In genomic region chr7:4777851-4778637, GRCm38 (mm10) we compare ENCODE assay signal across 16 mouse cellular contexts. TPM values are rescaled to one million over a fixed set of nuclear protein-coding genes. Genes with fewer than 3 reads are reported as not detected.
DNase-seq lines count a peak whose midpoint lies in the region; ATAC-seq lines count a peak whose summit lies in the region.
"Had no signal": no experiment of that assay in that cellular context is flagged by ENCODE, and none has a peak within 500 bp of the region (broad histone marks: within the 10 kb centered on the region; RNA-seq: fewer than 3 reads in every experiment).

No protein-coding gene starts in this region.

- no peak overlapping the region for H3K4me2 ChIP-seq in forebrain, embryonic 14.5 days (ENCODE audit: low read length)
- H3K4me2 ChIP-seq in intestine, embryonic 15.5 days (replicated peaks), result peak overlapping the region; percentile 63; the same call in 1 of the 2 replicates
- H3K4me2 ChIP-seq in intestine, embryonic 16.5 days (ENCODE audit: low read depth, low read length), result no peak overlapping the region
- peak overlapping the region; percentile 57 for H3K4me2 ChIP-seq in neural tube, embryonic 12.5 days (replicated peaks)
- peak overlapping the region; percentile 68 for H3K4me2 ChIP-seq in stomach, embryonic 15.5 days

- WGBS in forebrain, embryonic 10.5 days, result 3% methylated on average over 20 of the region's 20 CpGs
- 3% methylated on average over 16 of the region's 20 CpGs for WGBS in forebrain, embryonic 14.5 days
- WGBS in intestine, embryonic 15.5 days, result 7% methylated on average over 19 of the region's 20 CpGs
- 4% methylated on average over 17 of the region's 20 CpGs for WGBS in intestine, embryonic 16.5 days
- WGBS in neural tube, embryonic 12.5 days, result 7% methylated on average over 20 of the region's 20 CpGs
- 10% methylated on average over 16 of the region's 20 CpGs for WGBS in stomach, embryonic 15.5 days

- H3K27ac ChIP-seq in forebrain, embryonic 10.5 days, result no peak overlapping the region; the same call in 1 of the 2 replicates
- no peak overlapping the region for H3K27ac ChIP-seq in forebrain, embryonic 14.5 days (ENCODE audit: low read depth, low read length)
- H3K27ac ChIP-seq in intestine, embryonic 15.5 days, result no peak overlapping the region
- H3K27ac ChIP-seq in intestine, embryonic 16.5 days (ENCODE audit: low read length), result no peak overlapping the region
- H3K27ac ChIP-seq in neural tube, embryonic 12.5 days, result no peak overlapping the region
- H3K27ac ChIP-seq in stomach, embryonic 15.5 days, result no peak overlapping the region
- H3K27ac ChIP-seq: left cerebral cortex, adult 2 months had no signal

- peaks cover 4% of the 10 kb centered on the region; the same call in 1 of the 2 replicates for H3K9me3 ChIP-seq in forebrain, embryonic 10.5 days
- H3K9me3 ChIP-seq in forebrain, embryonic 14.5 days (replicated peaks; ENCODE audit: control insufficient read depth, low read length), result no peaks in the 10 kb centered on the region
- H3K9me3 ChIP-seq in intestine, embryonic 15.5 days, result no peaks in the 10 kb centered on the region
- no peaks in the 10 kb centered on the region for H3K9me3 ChIP-seq in intestine, embryonic 16.5 days (ENCODE audit: control insufficient read depth, low read length)
- H3K9me3 ChIP-seq in neural tube, embryonic 12.5 days, result no peaks in the 10 kb centered on the region
- H3K9me3 ChIP-seq in stomach, embryonic 15.5 days, result no peaks in the 10 kb centered on the region

- H3K4me1 ChIP-seq in forebrain, embryonic 10.5 days, result peaks cover 36% of the 10 kb centered on the region
- H3K4me1 ChIP-seq in forebrain, embryonic 14.5 days (ENCODE audit: control insufficient read depth, insufficient read depth, low read length), result 0 out of 2 replicates have a peak, but pooled peaks cover 3% of the 10 kb centered on the region
- H3K4me1 ChIP-seq in intestine, embryonic 15.5 days (replicated peaks), result peaks cover 20% of the 10 kb centered on the region
- H3K4me1 ChIP-seq in intestine, embryonic 16.5 days (ENCODE audit: control insufficient read depth, insufficient read depth, low read length), result peaks cover 11% of the 10 kb centered on the region
- H3K4me1 ChIP-seq in neural tube, embryonic 12.5 days, result peaks cover 14% of the 10 kb centered on the region
- H3K4me1 ChIP-seq in stomach, embryonic 15.5 days, result peaks cover 24% of the 10 kb centered on the region

- H3K36me3 ChIP-seq in forebrain, embryonic 10.5 days (replicated peaks), result no peaks in the 10 kb centered on the region
- H3K36me3 ChIP-seq in forebrain, embryonic 14.5 days (ENCODE audit: control insufficient read depth, insufficient read depth, low read length), result no peaks in the 10 kb centered on the region
- no peaks in the 10 kb centered on the region for H3K36me3 ChIP-seq in intestine, embryonic 15.5 days
- no peaks in the 10 kb centered on the region for H3K36me3 ChIP-seq in intestine, embryonic 16.5 days (ENCODE audit: control insufficient read depth, insufficient read depth, low read length)
- no peaks in the 10 kb centered on the region for H3K36me3 ChIP-seq in neural tube, embryonic 12.5 days
- no peaks in the 10 kb centered on the region for H3K36me3 ChIP-seq in stomach, embryonic 15.5 days

- H3K4me3 ChIP-seq in forebrain, embryonic 10.5 days, result peak overlapping the region; percentile 41
- no peak overlapping the region for H3K4me3 ChIP-seq in forebrain, embryonic 14.5 days (ENCODE audit: low read depth, low read length)
- no peak overlapping the region for H3K4me3 ChIP-seq in intestine, embryonic 15.5 days (replicated peaks)
- H3K4me3 ChIP-seq in intestine, embryonic 16.5 days (ENCODE audit: low read length), result no peak overlapping the region
- peak overlapping the region; percentile 11; the same call in 1 of the 2 replicates for H3K4me3 ChIP-seq in neural tube, embryonic 12.5 days
- H3K4me3 ChIP-seq in stomach, embryonic 15.5 days (replicated peaks), result peak overlapping the region; percentile 39; the same call in 1 of the 2 replicates

- no peak overlapping the region for H3K9ac ChIP-seq in forebrain, embryonic 14.5 days (ENCODE audit: low read length)
- H3K9ac ChIP-seq in intestine, embryonic 15.5 days, result no peak overlapping the region
- no peak overlapping the region for H3K9ac ChIP-seq in intestine, embryonic 16.5 days (ENCODE audit: low read depth, low read length)
- H3K9ac ChIP-seq in neural tube, embryonic 12.5 days, result peak overlapping the region; percentile 27; the same call in 1 of the 2 replicates
- no peak overlapping the region for H3K9ac ChIP-seq in stomach, embryonic 15.5 days

- peaks cover 95% of the 10 kb centered on the region for H3K27me3 ChIP-seq in forebrain, embryonic 10.5 days (ENCODE audit: poor library complexity, severe bottlenecking)
- H3K27me3 ChIP-seq in forebrain, embryonic 14.5 days (replicated peaks; ENCODE audit: control insufficient read depth, insufficient read depth, low read length), result peaks cover 35% of the 10 kb centered on the region
- peaks cover 40% of the 10 kb centered on the region for H3K27me3 ChIP-seq in intestine, embryonic 15.5 days (replicated peaks)
- H3K27me3 ChIP-seq in intestine, embryonic 16.5 days (replicated peaks; ENCODE audit: control insufficient read depth, insufficient read depth, low read length), result peaks cover 42% of the 10 kb centered on the region
- peaks cover 61% of the 10 kb centered on the region for H3K27me3 ChIP-seq in neural tube, embryonic 12.5 days (replicated peaks)
- H3K27me3 ChIP-seq in stomach, embryonic 15.5 days (replicated peaks), result peaks cover 43% of the 10 kb centered on the region

- no peak for DNase-seq in forebrain, embryonic 10.5 days (ENCODE audit: extremely low spot score, low spot score)
- DNase-seq in forebrain, embryonic 14.5 days (ENCODE audit: low spot score), result no peak
- no peak for DNase-seq in neural tube, embryonic 10.5 days (ENCODE audit: extremely low spot score, low spot score)
- DNase-seq in layer of hippocampus, postnatal 10 days (ENCODE audit: low spot score in 2 of 2), result no peak
- DNase-seq: adrenal gland, adult 8-10 months; cerebellum, adult 9-10 months had no signal

- ATAC-seq in forebrain, embryonic 14.5 days, result no peak
- no peak for ATAC-seq in intestine, embryonic 15.5 days
- no peak for ATAC-seq in intestine, embryonic 16.5 days
- peak; percentile 1; the same call in 1 of the 2 replicates for ATAC-seq in neural tube, embryonic 12.5 days (ENCODE audit: low FRiP score, low read depth)
- ATAC-seq in stomach, embryonic 15.5 days (ENCODE audit: insufficient read depth, low FRiP score, low read depth), result no peak

RNA-seq across cellular contexts. Expression of gene Il11, which starts 4.6 kb away (rescaled TPM):
- not detected in 2 replicates for polyA plus RNA-seq in forebrain, embryonic 10.5 days (2016; fragmentation: Nextera tagmentation; extraction: Ambion mirVana)
- polyA plus RNA-seq in forebrain, embryonic 14.5 days (2014; fragmentation: Nextera tagmentation; extraction: Ambion mirVana), result 0.21 and 0.32 TPM in 2 replicates
- polyA plus RNA-seq in intestine, embryonic 15.5 days (2015; fragmentation: Nextera tagmentation; extraction: Ambion mirVana), result 0.14 and 0.24 TPM in 2 replicates
- polyA plus RNA-seq in intestine, embryonic 16.5 days (2015; fragmentation: Nextera tagmentation; extraction: Ambion mirVana), result 0.09 TPM in 1 of 2 replicates, not detected in the other
- 0.34 and 0.51 TPM in 2 replicates for polyA plus RNA-seq in neural tube, embryonic 12.5 days (2016; fragmentation: Nextera tagmentation; extraction: Ambion mirVana)
- 0.13 and 0.22 TPM in 2 replicates for polyA plus RNA-seq in stomach, embryonic 15.5 days (2015; fragmentation: Nextera tagmentation; extraction: Ambion mirVana)
- under 1 TPM; 0.38 to 0.41 TPM for total RNA-seq in layer of hippocampus, postnatal 10 days (2021)
- total RNA-seq: heart, adult 18-20 months had no signal

RNA-seq across cellular contexts. Expression of gene Tmem190, which starts 4.7 kb away (rescaled TPM):
- 0.34 TPM in 1 of 2 replicates, not detected in the other for polyA plus RNA-seq in forebrain, embryonic 10.5 days (2016; fragmentation: Nextera tagmentation; extraction: Ambion mirVana)
- polyA plus RNA-seq in forebrain, embryonic 14.5 days (2014; fragmentation: Nextera tagmentation; extraction: Ambion mirVana), result not detected in 2 replicates
- polyA plus RNA-seq in intestine, embryonic 15.5 days (2015; fragmentation: Nextera tagmentation; extraction: Ambion mirVana), result 1.1 and 1.8 TPM in 2 replicates
- 0.75 and 1.0 TPM in 2 replicates for polyA plus RNA-seq in intestine, embryonic 16.5 days (2015; fragmentation: Nextera tagmentation; extraction: Ambion mirVana)
- polyA plus RNA-seq in neural tube, embryonic 12.5 days (2016; fragmentation: Nextera tagmentation; extraction: Ambion mirVana), result not detected in 2 replicates
- polyA plus RNA-seq in stomach, embryonic 15.5 days (2015; fragmentation: Nextera tagmentation; extraction: Ambion mirVana), result 1.2 and 1.4 TPM in 2 replicates
- not detected for total RNA-seq in layer of hippocampus, postnatal 10 days (2021)
- total RNA-seq: adrenal gland, adult 8-10 months; heart, adult 18-20 months; left cerebral cortex, adult 2 months had no signal
- polyA plus RNA-seq: frontal cortex, adult 2 months; large intestine, adult 2 months; spleen, adult 2 months; thymus, postnatal 0 days had no signal

RNA-seq across cellular contexts. Expression of gene Fam71e2, which starts 6.9 kb away (rescaled TPM):
- not detected in 2 replicates for polyA plus RNA-seq in forebrain, embryonic 10.5 days (2016; fragmentation: Nextera tagmentation; extraction: Ambion mirVana)
- not detected in 2 replicates for polyA plus RNA-seq in forebrain, embryonic 14.5 days (2014; fragmentation: Nextera tagmentation; extraction: Ambion mirVana)
- not detected in 2 replicates for polyA plus RNA-seq in intestine, embryonic 15.5 days (2015; fragmentation: Nextera tagmentation; extraction: Ambion mirVana)
- polyA plus RNA-seq in intestine, embryonic 16.5 days (2015; fragmentation: Nextera tagmentation; extraction: Ambion mirVana), result not detected in 2 replicates
- not detected in 2 replicates for polyA plus RNA-seq in neural tube, embryonic 12.5 days (2016; fragmentation: Nextera tagmentation; extraction: Ambion mirVana)
- polyA plus RNA-seq in stomach, embryonic 15.5 days (2015; fragmentation: Nextera tagmentation; extraction: Ambion mirVana), result not detected in 2 replicates
- total RNA-seq in layer of hippocampus, postnatal 10 days (2021), result not detected
- total RNA-seq: adrenal gland, adult 8-10 months; heart, adult 18-20 months; left cerebral cortex, adult 2 months had no signal
- polyA plus RNA-seq: large intestine, adult 2 months; spleen, adult 2 months; thymus, postnatal 0 days had no signal

RNA-seq across cellular contexts. Expression of gene Tmem238, which starts 11.4 kb away (rescaled TPM):
- 3.9 and 4.4 TPM in 2 replicates for polyA plus RNA-seq in forebrain, embryonic 10.5 days (2016; fragmentation: Nextera tagmentation; extraction: Ambion mirVana)
- polyA plus RNA-seq in forebrain, embryonic 14.5 days (2014; fragmentation: Nextera tagmentation; extraction: Ambion mirVana), result 1.5 and 1.7 TPM in 2 replicates
- 40.4 and 40.6 TPM in 2 replicates for polyA plus RNA-seq in intestine, embryonic 15.5 days (2015; fragmentation: Nextera tagmentation; extraction: Ambion mirVana)
- polyA plus RNA-seq in intestine, embryonic 16.5 days (2015; fragmentation: Nextera tagmentation; extraction: Ambion mirVana), result 32.8 and 35.9 TPM in 2 replicates
- 2.7 and 3.1 TPM in 2 replicates for polyA plus RNA-seq in neural tube, embryonic 12.5 days (2016; fragmentation: Nextera tagmentation; extraction: Ambion mirVana)
- polyA plus RNA-seq in stomach, embryonic 15.5 days (2015; fragmentation: Nextera tagmentation; extraction: Ambion mirVana), result 35.4 and 36.4 TPM in 2 replicates
- total RNA-seq in layer of hippocampus, postnatal 10 days (2021), result 1 to 10 TPM; 4.3 to 5.4 TPM

RNA-seq across cellular contexts. Expression of gene Rpl28, which starts 14.6 kb away (rescaled TPM):
- polyA plus RNA-seq in forebrain, embryonic 10.5 days (2016; fragmentation: Nextera tagmentation; extraction: Ambion mirVana), result 374 and 397 TPM in 2 replicates
- polyA plus RNA-seq in forebrain, embryonic 14.5 days (2014; fragmentation: Nextera tagmentation; extraction: Ambion mirVana), result 179 and 182 TPM in 2 replicates
- 328 and 339 TPM in 2 replicates for polyA plus RNA-seq in intestine, embryonic 15.5 days (2015; fragmentation: Nextera tagmentation; extraction: Ambion mirVana)
- 320 and 345 TPM in 2 replicates for polyA plus RNA-seq in intestine, embryonic 16.5 days (2015; fragmentation: Nextera tagmentation; extraction: Ambion mirVana)
- polyA plus RNA-seq in neural tube, embryonic 12.5 days (2016; fragmentation: Nextera tagmentation; extraction: Ambion mirVana), result 311 and 322 TPM in 2 replicates
- 309 and 356 TPM in 2 replicates for polyA plus RNA-seq in stomach, embryonic 15.5 days (2015; fragmentation: Nextera tagmentation; extraction: Ambion mirVana)
- total RNA-seq in layer of hippocampus, postnatal 10 days (2021), result 100 to 1,000 TPM; 540 to 663 TPM

Comparison
In these comparisons a context has a peak if more than half of its experiments do, and no peak if none do; other contexts are left out.
1. H3K4me3 ChIP-seq: peak in forebrain, embryonic 10.5 days (single experiment), neural tube, embryonic 12.5 days (single experiment) and stomach, embryonic 15.5 days (single experiment); none in forebrain, embryonic 14.5 days (single experiment), intestine, embryonic 15.5 days (single experiment) and intestine, embryonic 16.5 days (single experiment).
2. H3K4me2 ChIP-seq: peak in intestine, embryonic 15.5 days (single experiment), neural tube, embryonic 12.5 days (single experiment) and stomach, embryonic 15.5 days (single experiment); none in forebrain, embryonic 14.5 days (single experiment) and intestine, embryonic 16.5 days (single experiment).